Mouse (Mus musculus): Measurements from ENCODE around the gene Cog8. TPM values are rescaled to one million over a fixed set of nuclear protein-coding genes. Genes with fewer than 3 reads are reported as not detected.

Gene Cog8
- total RNA-seq, 2 experiments from 2014 or later: 7.1 to 7.3 TPM

Other genes starting within 250 kb of the Cog8 start
- gene Has3, start 186.4 kb downstream of the Cog8 start, total RNA-seq (2015; ENCODE audit: low replicate concordance): not detected in 2 replicates
- gene Has3, start 186.4 kb downstream of the Cog8 start, total RNA-seq (2017; ENCODE audit: low replicate concordance): 0.51 TPM in 1 of 2 replicates, not detected in the other
- 13.0 and 18.4 TPM in 2 replicates for gene Utp4, start 163.1 kb downstream of the Cog8 start, total RNA-seq (2015; ENCODE audit: low replicate concordance)
- 5.9 and 8.9 TPM in 2 replicates for gene Utp4, start 163.1 kb downstream of the Cog8 start, total RNA-seq (2017; ENCODE audit: low replicate concordance)
- gene Sntb2, start 120.9 kb downstream of the Cog8 start, total RNA-seq (2015; ENCODE audit: low replicate concordance): 0.36 and 1.7 TPM in 2 replicates
- 0.76 and 0.90 TPM in 2 replicates for gene Sntb2, start 120.9 kb downstream of the Cog8 start, total RNA-seq (2017; ENCODE audit: low replicate concordance)
- gene Vps4a, start 25.5 kb downstream of the Cog8 start, total RNA-seq (2015; ENCODE audit: low replicate concordance): 14.7 and 15.9 TPM in 2 replicates
- gene Vps4a, start 25.5 kb downstream of the Cog8 start, total RNA-seq (2017; ENCODE audit: low replicate concordance): 13.0 and 19.4 TPM in 2 replicates
- 13.4 and 14.1 TPM in 2 replicates for gene Pdf, start 8.1 kb downstream of the Cog8 start, total RNA-seq (2015; ENCODE audit: low replicate concordance)
- 0.77 and 10.8 TPM in 2 replicates for gene Pdf, start 8.1 kb downstream of the Cog8 start, total RNA-seq (2017; ENCODE audit: low replicate concordance)
- 12.2 and 16.2 TPM in 2 replicates for gene Nip7, start 188 bp upstream of the Cog8 start, total RNA-seq (2015; ENCODE audit: low replicate concordance)
- gene Nip7, start 188 bp upstream of the Cog8 start, total RNA-seq (2017; ENCODE audit: low replicate concordance): 5.4 and 7.9 TPM in 2 replicates
- not detected in 2 replicates for gene Tmed6, start 9.0 kb upstream of the Cog8 start, total RNA-seq (2015; ENCODE audit: low replicate concordance)
- gene Tmed6, start 9.0 kb upstream of the Cog8 start, total RNA-seq (2017; ENCODE audit: low replicate concordance): not detected in 2 replicates
- gene Terf2, start 39.9 kb upstream of the Cog8 start, total RNA-seq (2015; ENCODE audit: low replicate concordance): 28.1 and 33.5 TPM in 2 replicates
- 22.2 and 30.9 TPM in 2 replicates for gene Terf2, start 39.9 kb upstream of the Cog8 start, total RNA-seq (2017; ENCODE audit: low replicate concordance)
- gene Cyb5b, start 94.0 kb upstream of the Cog8 start, total RNA-seq (2015; ENCODE audit: low replicate concordance): 16.8 and 19.5 TPM in 2 replicates
- gene Cyb5b, start 94.0 kb upstream of the Cog8 start, total RNA-seq (2017; ENCODE audit: low replicate concordance): 6.8 and 7.4 TPM in 2 replicates
- 21.0 and 35.7 TPM in 2 replicates for gene Nfat5, start 236.8 kb upstream of the Cog8 start, total RNA-seq (2015; ENCODE audit: low replicate concordance)
- 19.3 and 23.6 TPM in 2 replicates for gene Nfat5, start 236.8 kb upstream of the Cog8 start, total RNA-seq (2017; ENCODE audit: low replicate concordance)

All from erythroid progenitor cell, adult 5-6 weeks (primary cell).